Mouse (Mus musculus): ENCODE measurements around the gene Zfp189.
"Not testable (repeated sequence)": the region's sequence is repeated elsewhere in the genome, so short reads cannot be mapped to it uniquely, and the experiment has no call there.

Zfp189 gene

DNA sequence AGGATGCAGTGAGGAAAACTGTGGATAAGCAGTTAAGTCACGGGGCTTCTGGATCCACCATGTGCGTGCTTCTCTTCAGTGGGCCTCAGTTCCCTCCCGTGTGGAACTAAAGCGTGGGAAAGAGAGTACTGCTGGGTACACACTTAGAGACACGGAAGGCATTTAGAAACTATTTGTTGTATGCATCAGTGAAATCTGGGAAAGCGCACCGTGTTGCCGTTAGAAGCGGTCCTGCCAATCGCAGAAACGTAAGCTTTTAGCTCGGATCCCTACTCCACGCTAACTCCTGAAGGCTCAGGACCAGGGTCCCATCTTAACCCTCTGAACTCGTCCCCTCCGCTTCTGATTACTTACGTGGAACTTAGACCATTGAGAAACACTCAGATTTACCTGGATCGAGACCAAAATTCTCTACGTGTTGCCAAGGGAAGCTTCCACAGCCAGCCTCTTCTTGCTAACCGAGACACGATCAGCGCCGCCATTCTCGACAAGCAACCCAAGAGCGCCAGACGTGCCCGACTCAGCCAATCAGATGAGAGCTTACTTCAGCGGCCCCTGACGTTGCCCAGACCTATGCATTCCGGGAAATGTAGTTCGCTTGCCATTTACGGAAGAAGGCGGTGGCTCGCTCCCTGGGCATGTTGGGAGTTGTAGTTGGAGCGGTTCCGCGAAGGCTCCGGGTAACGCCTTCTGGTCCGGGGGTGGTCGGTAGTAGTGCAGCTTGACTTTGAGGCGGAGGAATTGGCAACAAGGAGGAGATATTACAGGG lies at the start of gene Zfp189, which contains the start of gene Mrpl50:
Zfp189 (plus strand) TSS at position 605 of the 769 bp plus-strand sequence.
Mrpl50 (minus strand) TSS at position 522 of the 769 bp plus-strand sequence.
- DNase-seq (ENCODE audit: low spot score in 2 of 2) = peak; percentile 98 to 99

DNA sequence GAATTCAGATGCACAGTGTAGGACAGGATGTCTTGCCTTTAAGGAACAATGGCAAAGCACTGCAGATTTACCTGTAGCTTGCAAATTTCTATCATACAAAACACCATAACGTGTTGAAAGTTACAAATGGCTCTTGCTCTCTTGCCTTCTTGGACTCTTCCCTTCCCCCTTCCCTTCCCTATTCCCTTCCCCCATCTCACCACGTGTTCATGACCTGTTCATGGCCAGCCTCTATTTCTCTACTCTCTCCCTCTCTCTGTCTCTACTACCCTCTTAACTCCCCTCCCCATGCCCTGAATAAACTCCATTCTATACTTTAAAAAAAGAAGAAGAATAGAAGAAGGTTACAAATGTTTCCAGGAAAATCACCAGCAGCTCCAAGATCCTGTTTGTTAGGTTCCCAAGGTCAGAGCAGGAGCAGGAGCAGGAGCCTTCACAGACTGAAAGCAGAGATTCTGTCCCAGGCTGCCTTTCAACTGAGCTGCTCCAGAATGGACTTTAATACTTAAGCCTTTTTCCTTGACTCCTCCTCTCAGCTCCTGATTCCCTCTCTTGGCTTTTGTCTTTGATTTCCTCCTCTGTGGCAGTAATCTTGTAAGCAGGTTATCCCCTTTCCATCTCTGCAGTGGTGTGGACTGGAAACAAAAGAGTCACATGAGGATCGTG lies 47.4 kb upstream of the Zfp189 start, which contains the start of gene Acnat1:
Acnat1 (minus strand) TSS at position 478 of the 666 bp plus-strand sequence.
- no peak for DNase-seq (ENCODE audit: low spot score in 2 of 2)

DNA sequence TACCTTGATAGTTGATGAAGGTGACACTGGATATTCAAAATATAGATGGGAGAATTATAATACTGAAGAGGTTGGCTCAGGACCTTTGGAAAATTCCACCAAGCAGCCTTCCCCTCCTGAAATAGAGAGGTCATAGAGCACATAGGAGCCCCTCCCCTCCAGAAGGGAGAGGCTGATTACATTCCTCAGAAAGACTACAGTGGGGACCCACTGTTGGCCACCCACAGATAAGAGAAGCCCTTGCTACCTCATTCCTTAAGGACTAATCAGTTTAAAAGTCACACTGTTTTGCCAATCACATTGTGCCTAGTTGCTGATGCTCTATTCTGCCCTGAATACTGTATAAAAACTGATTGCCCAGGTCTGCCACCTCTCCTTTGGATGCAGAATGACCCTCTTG lies 46.4 kb upstream of the Zfp189 start:
- no peak for DNase-seq (ENCODE audit: low spot score in 2 of 2)

DNA sequence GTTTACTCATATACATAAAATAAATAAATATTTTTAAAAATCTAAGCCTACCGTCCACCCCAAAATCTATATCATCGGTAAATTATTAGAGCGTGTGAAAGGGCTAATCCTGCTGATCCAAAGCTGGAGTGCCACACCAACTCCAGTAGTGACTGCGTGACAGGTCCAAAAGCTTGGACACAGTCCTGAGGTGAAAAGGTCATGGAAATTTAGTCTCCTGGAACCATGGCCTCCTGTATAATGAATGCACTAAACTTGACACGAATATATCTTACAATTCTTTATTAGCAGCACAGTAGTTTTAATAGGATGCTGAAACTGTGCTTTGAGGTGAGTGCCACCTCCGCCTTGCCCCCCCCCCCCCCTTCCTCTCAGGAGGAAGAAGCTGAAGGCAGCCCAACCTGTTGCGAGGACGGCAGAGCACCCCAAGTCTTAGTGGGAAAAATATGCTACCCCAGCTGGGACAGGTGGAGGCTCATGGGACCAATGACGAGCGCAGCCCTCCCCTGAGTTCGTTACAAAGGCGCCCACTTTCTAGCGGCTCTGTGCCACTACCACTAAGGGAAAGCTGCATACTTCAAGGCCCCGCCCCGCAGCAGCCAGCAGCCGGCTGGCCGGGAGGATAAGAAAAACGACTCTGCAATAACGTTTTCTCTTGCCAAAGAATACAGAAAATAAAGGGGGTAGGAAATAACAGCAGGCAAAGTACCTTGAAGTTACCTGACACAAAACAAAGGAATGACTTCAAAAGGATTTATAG lies 42.7 kb upstream of the Zfp189 start:
- no peak for DNase-seq (ENCODE audit: low spot score in 2 of 2)

DNA sequence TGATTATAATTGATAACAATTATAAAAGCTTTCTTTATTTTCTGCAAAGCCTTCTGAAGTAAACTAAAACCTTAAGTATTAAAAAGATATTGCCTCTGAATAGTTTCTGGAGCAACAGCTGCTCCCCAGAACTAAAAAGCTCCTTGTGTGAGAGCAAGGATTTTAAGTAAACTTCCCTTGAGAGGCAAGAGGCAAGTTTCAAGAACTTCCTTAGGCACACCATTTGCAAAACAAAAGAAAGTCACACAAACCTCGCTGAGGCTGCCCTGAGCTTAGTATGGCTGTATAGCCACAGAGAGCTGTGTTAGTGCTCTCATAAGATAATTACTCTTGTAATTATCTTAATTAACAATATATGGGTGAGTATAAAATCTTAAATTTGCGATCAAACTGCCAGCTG lies 41.9 kb upstream of the Zfp189 start:
- DNase-seq (ENCODE audit: low spot score in 2 of 2) = not testable (repeated sequence)

DNA sequence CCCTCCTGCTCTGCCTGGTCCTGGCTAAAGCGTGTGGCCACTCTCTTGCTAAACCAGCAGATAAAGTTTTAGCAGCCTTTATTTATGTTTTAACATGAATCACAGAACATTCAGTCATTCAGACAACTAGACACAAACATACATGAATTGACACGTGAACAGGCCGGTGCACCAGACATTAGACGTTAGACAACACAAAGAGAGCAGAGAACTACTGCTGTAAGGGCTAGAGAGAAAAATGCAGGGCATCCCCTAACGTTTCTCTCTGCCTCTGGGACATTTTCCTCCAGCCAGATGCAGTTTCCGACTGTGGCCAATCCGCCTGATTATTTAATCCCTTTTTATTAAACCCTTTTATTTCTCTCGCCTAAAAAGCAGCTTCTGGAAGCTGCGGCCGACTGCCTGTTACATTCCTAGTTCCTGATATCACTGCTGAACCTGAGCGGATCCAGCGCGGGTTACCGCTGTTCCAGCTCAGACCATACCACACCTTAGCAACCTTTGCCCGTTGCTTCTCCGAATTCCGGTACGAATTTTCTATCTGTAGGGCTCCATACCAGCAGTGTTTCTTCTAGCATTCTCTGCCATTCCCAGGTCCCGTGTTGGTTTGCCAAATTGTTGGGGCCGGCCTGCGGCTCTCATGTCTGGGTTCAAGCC lies 40.7 kb upstream of the Zfp189 start:
- no peak for DNase-seq (ENCODE audit: low spot score in 2 of 2)

DNA sequence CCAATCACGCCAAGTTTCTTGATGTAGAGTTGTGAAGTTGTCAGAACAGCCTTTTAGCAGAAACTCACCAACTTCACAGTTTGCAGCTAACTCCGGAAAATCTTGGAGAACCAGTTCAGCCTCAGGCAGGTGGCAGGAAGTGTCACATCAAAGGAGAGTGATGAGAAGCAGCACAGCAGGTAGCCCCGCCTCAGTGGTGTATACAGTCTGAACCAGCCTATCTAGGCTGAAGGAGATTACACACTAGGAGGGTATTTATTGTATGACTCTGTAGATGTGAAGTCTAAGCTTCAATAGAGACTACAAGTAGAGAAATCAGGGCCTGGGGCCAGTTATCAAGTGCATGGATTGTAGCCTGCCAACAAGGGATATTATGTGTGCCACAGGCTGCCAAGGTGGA lies 40.1 kb upstream of the Zfp189 start:
- DNase-seq (ENCODE audit: low spot score in 2 of 2) = no peak

DNA sequence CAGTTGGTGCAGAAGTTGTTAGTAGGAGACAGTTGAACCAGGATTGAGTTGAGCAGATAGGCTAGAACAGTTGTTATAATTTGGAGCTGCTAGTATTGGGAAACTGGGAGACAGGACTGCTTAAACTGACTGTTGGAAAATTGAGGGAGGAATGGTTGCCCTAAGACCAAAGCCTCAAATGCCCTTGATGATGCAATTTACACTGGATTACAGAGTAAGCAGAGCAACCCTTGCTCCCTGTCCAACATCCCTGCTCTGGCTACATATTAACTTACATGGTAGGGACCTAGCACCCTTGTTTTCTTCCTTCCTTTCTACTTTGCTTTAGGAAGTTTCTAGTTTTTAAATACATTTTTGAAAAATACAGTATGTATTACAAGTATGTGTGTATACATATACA lies 35.5 kb upstream of the Zfp189 start:
- no peak for DNase-seq (ENCODE audit: low spot score in 2 of 2)

DNA sequence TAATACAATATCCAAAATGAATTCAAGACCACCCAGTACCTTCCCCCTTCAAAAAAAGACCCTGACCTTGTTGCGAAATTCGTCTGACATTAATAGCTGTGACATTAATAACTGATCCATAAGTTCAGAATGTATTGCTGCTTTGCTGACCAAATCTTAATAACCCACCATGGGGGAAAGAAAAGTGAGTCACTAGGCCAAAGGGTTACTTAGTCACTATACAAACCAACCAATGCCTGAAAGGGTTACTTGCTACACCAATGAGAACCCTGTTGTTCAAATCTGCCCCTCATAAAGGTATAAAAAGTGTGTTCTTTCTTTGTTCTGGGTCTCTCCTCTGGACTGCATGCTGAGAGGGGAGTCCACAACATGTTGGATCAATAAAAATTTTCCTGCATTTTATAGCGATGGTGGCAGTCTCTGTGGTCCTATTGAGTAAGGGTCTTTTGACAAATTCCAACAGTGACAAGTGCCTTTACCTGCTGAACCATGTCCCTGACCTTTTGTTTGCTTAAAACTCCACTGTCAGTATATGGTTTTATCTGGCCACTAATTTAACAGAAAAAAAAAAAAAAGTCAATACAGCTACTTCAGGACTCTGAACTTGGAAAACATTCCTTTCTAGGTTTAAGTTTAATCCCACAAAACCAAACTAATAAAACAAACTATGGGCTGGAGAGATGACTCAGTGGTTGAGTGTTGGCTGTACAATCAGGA lies 34.9 kb upstream of the Zfp189 start:
- not testable (repeated sequence) for DNase-seq (ENCODE audit: low spot score in 2 of 2)

DNA sequence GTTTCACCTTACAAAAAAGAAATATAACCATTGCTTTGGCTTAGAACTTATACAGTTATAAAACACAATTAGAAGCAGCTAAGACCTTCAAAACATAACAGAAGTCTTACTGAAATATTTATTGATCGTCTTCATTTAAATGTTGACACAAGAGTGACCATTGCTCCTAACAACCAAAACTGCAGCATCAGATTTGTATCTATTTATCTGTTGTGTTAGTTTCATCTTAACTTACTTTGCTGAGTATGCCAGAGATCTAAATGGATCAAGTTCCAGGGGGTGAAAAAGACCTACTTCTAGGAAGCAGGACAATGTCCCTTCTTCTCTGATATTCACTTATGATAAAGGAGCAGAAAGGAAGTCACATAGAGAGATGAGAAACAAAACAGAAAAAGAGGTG lies 17.4 kb upstream of the Zfp189 start:
- no peak for DNase-seq (ENCODE audit: low spot score in 2 of 2)

DNA sequence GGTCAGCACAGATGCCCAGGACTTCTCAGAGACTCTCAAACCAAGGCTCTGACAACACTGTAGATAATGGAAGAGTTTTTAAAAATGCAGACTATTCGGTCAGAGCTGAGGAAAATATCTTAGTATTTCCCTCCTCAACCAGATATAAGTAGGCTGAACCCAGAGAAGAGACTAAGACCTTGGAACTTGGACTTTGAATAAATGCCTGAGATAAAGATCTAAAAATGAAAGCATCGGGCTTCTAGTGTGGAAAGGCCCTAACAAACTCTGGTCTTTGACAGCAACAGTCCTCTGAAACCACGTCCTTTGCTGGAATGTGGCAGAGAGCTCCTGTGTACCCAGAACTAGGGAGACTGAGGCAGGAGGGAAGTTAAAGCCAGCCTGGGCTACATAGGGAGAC lies 14.6 kb upstream of the Zfp189 start, which contains the start of gene Baat:
Baat (minus strand) TSS at position 172 of the 400 bp plus-strand sequence.
- no peak for DNase-seq (ENCODE audit: low spot score in 2 of 2)

DNA sequence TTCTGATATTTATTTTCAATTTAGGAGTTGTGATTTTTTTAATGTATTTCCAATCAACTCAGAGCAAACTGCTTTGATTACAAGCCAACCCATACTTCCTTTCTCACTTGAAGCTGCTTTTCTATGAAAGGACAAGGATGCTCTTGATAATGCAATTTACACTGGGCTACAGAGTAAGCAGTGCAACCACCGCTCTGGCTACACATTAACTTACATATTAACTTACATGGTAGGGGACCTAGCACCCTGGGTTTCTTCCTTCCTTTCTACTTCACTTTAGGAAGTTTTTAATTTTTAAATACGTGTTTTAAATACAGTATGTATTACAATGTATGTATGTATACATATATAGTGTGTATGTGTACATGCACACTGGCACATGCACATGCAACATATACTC lies 11.8 kb upstream of the Zfp189 start:
- no peak for DNase-seq (ENCODE audit: low spot score in 2 of 2)

DNA sequence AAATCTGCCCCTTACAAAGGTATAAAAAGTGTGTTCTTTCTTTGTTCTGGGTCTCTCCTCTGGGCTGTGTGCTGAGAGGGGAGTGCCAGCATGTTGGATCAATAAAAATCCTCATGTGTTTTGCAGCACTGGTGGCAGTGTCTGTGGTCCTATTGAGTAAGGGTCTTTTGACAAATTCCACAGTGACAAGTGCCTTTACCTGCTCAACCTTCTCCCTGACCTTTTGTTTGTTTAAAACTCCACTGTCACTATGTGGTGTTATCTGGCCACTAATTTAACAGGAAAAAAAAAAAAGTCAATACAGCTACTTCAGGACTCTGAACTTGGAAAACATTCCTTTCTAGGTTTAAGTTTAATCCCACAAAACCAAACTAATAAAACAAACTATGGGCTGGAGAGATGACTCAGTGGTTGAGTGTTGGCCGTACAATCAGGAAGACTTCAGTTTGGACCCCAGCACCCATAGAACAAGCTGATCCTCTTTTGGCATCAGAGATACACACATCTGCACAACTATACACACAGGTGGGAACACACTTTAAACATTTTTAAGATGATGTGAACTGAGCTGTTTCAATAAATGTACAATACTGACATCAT lies 10.6 kb upstream of the Zfp189 start:
- DNase-seq (ENCODE audit: low spot score in 2 of 2) = not testable (repeated sequence)

DNA sequence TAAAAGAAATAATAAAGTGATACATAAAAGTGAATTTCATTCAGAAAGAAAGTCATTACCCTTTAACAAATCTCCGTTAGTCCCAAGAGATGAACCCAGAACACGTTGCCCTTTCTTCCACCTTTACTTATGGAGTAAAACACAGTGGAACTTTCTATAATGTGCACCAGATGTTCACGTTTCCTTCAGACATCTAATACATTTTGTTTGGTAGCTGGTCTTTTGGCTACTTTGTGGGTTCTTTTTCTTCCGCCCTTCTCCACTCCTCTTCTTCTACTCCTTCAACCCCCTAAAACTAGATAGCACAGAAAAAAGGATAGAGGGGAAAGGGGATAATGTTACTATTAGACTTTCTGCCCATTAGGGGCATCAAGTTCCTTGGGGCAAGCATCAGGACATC lies 8.3 kb upstream of the Zfp189 start:
- no peak for DNase-seq (ENCODE audit: low spot score in 2 of 2)

DNA sequence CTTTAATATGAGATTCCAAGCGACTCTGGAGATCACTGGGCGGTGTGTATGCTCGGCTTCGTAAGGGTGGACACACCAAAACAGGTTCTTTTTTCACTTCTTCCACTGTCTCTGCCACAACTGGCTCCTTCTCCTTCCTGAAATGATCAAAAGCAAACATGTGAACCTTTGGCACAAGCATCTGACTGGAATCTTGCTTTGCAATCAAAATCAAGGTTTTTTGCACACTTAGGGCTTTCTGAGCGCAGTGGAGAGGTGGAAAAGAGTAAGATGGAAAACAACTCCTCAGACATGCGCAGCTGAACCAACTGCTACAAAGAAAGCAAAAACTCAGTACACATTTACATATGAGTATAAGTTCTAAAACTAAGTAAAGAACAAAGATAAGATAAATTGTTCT lies 6.5 kb upstream of the Zfp189 start:
- no peak for DNase-seq (ENCODE audit: low spot score in 2 of 2)

DNA sequence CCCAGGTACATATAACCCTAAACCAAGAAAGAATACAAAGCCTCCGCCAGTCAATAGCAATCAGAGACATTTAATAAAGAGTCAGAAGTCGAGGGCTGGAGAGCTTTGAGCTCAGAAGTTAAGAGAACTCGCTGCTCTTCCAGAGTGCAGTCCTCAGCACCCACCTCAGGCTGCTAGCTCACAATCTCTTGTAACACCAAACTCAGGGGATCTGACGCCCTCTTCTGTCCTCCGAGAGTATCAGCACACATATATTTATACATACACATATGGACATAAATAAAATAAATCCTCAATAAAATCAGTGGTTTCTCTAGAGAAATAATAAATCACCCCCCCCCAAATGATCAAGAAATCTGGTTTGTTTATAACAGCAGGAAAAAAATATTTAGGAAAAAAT lies 1.5 kb upstream of the Zfp189 start:
- no peak for DNase-seq (ENCODE audit: low spot score in 2 of 2)

DNA sequence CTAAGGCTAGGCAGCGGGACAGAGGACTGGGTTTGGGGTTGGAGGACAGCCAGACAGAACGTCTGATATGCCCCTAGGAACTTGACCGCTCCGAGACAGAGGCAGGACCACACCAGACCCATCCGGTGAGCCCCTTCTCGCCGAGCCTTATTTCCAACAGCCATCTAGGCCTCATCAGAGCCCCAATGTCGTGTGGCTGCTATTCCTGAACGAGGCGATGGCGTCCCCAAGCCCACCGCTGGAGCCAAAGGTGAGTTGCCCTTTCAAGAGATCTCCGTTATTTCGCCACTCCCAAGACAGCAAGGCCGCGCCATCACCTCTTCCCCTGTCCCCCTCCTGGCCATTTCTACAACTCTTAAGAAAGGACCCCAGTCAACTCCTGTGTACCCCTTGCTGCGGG lies 370 bp downstream of the Zfp189 start:
- no peak for DNase-seq (ENCODE audit: low spot score in 2 of 2)

DNA sequence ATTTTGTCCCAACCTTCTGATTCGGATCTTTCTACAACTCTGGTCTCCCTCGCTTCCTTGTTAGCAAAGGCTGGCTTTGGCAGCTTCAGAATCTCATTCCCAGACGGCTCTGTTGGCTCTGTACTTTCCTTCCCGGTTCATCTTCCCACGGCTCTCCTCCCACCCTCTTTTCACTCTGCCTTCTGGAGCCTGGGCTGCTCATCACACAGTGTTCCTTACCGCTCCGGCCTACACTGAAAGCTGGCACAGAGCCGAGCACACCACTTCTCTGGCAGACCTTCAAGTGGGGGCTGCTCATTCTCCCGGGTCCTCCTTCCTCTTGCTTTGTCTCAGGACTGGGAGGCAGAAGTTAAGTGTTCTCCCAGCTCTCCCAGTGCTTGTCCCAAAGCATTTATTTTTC lies 1.6 kb downstream of the Zfp189 start:
- DNase-seq (ENCODE audit: low spot score in 2 of 2) = peak; percentile 83 to 86

DNA sequence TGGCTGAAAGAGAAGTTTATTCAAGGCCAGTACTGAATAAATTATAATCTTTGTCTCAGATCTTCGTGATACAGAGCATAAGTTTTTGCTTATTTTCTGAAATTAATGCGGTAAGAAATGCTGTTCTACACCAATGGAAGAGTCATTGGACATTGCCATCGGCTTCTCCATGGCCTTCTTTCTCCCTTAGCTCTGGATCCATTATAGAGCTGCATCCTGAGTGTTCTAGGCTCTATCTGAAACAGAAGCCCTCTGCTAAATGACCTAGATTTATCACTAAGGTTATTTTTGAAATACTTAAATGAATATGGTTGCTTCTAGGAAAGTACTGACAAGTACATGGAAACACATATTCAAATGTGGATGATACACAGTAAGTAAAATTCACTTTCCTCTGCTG lies 14.1 kb downstream of the Zfp189 start:
- no peak for DNase-seq (ENCODE audit: low spot score in 2 of 2)

DNA sequence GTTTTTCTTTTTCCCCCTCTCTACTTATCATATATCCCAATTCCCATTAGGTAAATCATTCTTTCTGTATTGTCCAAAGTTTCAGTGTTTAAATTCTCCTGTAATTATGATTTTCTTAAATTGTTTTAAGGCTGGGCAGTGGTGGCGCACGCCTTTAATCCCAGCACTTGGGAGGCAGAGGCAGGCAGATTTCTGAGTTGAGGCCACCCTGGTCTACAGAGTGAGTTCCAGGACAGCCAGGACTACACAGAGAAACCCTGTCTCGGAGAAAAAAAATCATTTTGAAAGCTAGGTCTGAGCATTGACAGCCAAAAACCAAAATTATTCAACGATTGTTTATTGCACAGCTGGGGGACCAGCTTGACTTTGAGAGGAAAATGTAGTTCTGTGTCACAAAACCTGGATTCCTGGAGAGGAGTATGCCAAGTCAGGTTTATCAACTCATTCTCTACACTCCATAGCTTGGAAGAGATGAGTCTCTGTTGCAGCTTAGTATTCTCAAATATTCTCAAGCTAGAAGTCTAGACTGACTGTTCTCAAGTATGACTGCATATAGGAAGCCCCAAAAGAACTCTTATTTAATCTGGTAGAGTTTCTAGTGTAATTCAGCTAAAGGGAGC lies 14.8 kb downstream of the Zfp189 start:
- DNase-seq (ENCODE audit: low spot score in 2 of 2) = no peak
